Mouse (Mus musculus): Measurements from ENCODE around the gene Pacs1.

- TF ChIP-seq CTCF (IDR thresholded peaks at IDR 0.05; ENCODE audit: low read depth, low read length) = no peak
- TF ChIP-seq POLR2A (IDR thresholded peaks at IDR 0.05; ENCODE audit: insufficient read depth, low read length) = no peak
Observed at GRCm38 (mm10) chr19:5181926-5182325, 91.0 kb downstream of the Pacs1 start.

All from ES-Bruce4 (cell line).